Mouse (Mus musculus) liver, embryonic 14.5 days (tissue): Measurements from ENCODE around the gene Arid2.

Experiments used
- CTCF ChIP-seq: IDR thresholded peaks from 2 replicates; pipeline ENCODE4 v1.5.1; 2016; ENCODE audit warnings: antibody characterized with exemption, low read depth, control low read depth
- EP300 ChIP-seq: IDR thresholded peaks from 2 replicates; pipeline ENCODE4 v1.6.1; 2016; ENCODE audit warnings: antibody characterized with exemption, low read depth

- TF ChIP-seq CTCF (no peak), EP300 (no peak)
Measured at GRCm38 (mm10) chr15:96398333-96398732, 111.0 kb downstream of the Arid2 start.
